Mouse (Mus musculus) heart, adult 2 months (tissue): ENCODE results near the gene Lca5l. TPM values are rescaled to one million over a fixed set of nuclear protein-coding genes. Genes with fewer than 3 reads are reported as not detected.

Source experiments
- DNase-seq, 2 experiments: peaks; one replicate each; pipeline ENCODE4 v3.0.0; 2021
- H3K27ac ChIP-seq: fragments of 200-600 bp; 2 replicates; pipeline ENCODE4 v1.8.1; 2022
- H3K27me3 ChIP-seq: fragments of 200-500 bp; 2 replicates; pipeline ENCODE4 v1.6.1; 2012; ENCODE audit warnings: mild to moderate bottlenecking, low read length, inconsistent platforms, mixed read lengths; ENCODE audit not compliant: control insufficient read depth, insufficient read depth
- H3K36me3 ChIP-seq: fragments of 200-500 bp; 2 replicates; pipeline ENCODE4 v1.6.1; 2012; ENCODE audit warnings: low read length, inconsistent platforms; ENCODE audit not compliant: control insufficient read depth, insufficient read depth
- H3K4me1 ChIP-seq: fragments of 200-500 bp; 2 replicates; pipeline ENCODE4 v1.6.1; 2011; ENCODE audit warnings: low read length; ENCODE audit not compliant: control insufficient read depth, insufficient read depth
- H3K4me3 ChIP-seq: fragments of 200-600 bp; 2 replicates; pipeline ENCODE4 v1.8.1; 2022
- H3K79me2 ChIP-seq: fragments of 200-500 bp; replicated peaks from 2 replicates; pipeline ENCODE4 v1.6.1; 2012; ENCODE audit warnings: mild to moderate bottlenecking, inconsistent platforms, low read length, moderate library complexity, mixed read lengths; ENCODE audit not compliant: control insufficient read depth, insufficient read depth
- H3K9ac ChIP-seq: fragments of 200-500 bp; 2 replicates; pipeline ENCODE4 v1.6.1; 2012; ENCODE audit warnings: low read depth, mild to moderate bottlenecking, control low read depth, inconsistent platforms, low read length, mixed read lengths
- CTCF ChIP-seq: fragments of 200-600 bp; IDR thresholded peaks from 2 replicates; pipeline ENCODE4 v1.8.1; 2022; ENCODE audit warnings: antibody characterized with exemption, mild to moderate bottlenecking, moderate library complexity
- EP300 ChIP-seq: fragments of 200-500 bp; IDR thresholded peaks from 2 replicates; pipeline ENCODE4 v1.6.1; 2011; ENCODE audit warnings: low read depth, low read length, control low read depth; ENCODE audit not compliant: insufficient read depth
- POLR2A ChIP-seq: fragments of 200-500 bp; IDR thresholded peaks from 2 replicates; pipeline ENCODE4 v1.6.1; 2011; ENCODE audit warnings: mild to moderate bottlenecking, low read depth, low read length, control low read depth; ENCODE audit not compliant: insufficient read depth
- WGBS: fragments of 180-500 bp; shearing (Covaris S2); methylation state at CpG from one replicate; pipeline ENCODE4 v1.1.7; 2018; 5-methylcytosine and 5-hydroxymethylcytosine counted together
- intact Hi-C: fragments of 180-260 bp; cut with DNase I; formaldehyde crosslinking; loops from one replicate; pipeline ENCODE4 v1.15.1; 2025
- polyA plus RNA-seq: library from polyadenylated mRNA; depleted of rRNA; stranded (reverse); fragments of >200 nt; gene quantifications from 2 replicates; pipeline ENCODE4 v1.2.3, GENCODE M21; 2012
- total RNA-seq, 2 experiments: library from RNA; stranded (reverse); gene quantifications; 2 replicates each; pipeline ENCODE4 v1.2.3; 2021

The Lca5l gene
- total and polyA plus RNA-seq, 3 experiments, result 0.34 to 0.39 (median 0.37) TPM

GRCm38 (mm10) chr16:96187619-96188018 is 4.5 kb downstream of the Lca5l start:
- Histone ChIP-seq H3K79me2 (no peaks in the 10 kb centered on the region), H3K27ac (no peak overlapping the region), H3K27me3 (no peaks in the 10 kb centered on the region), H3K4me3 (no peak overlapping the region), H3K4me1 (no peaks in the 10 kb centered on the region), H3K36me3 (no peaks in the 10 kb centered on the region), H3K9ac (no peak overlapping the region)
- no peak for DNase-seq
- intact Hi-C loops, result no loop called here
- no peak for TF ChIP-seq POLR2A
- TF ChIP-seq EP300, result no peak
- 85% methylated on average over 5 of the region's 5 CpGs for WGBS

GRCm38 (mm10) chr16:96179156-96179555 is 12.9 kb downstream of the Lca5l start:
- Histone ChIP-seq H3K4me1 (no peaks in the 10 kb centered on the region), H3K27ac (no peak overlapping the region), H3K9ac (no peak overlapping the region), H3K27me3 (no peaks in the 10 kb centered on the region), H3K4me3 (no peak overlapping the region), H3K79me2 (no peaks in the 10 kb centered on the region), H3K36me3 (no peaks in the 10 kb centered on the region)
- intact Hi-C loops, result no loop called here
- no peak for DNase-seq
- TF ChIP-seq EP300 (no peak), CTCF (no peak), POLR2A (no peak)

- no peak for TF ChIP-seq CTCF
- Histone ChIP-seq H3K4me1 (no peaks in the 10 kb centered on the region), H3K9ac (no peak overlapping the region), H3K4me3 (no peak overlapping the region), H3K27ac (no peak overlapping the region), H3K79me2 (no peaks in the 10 kb centered on the region), H3K36me3 (no peaks in the 10 kb centered on the region), H3K27me3 (no peaks in the 10 kb centered on the region)
- 51% methylated on average over 2 of the region's 2 CpGs for WGBS
- DNase-seq, result no peak
- intact Hi-C loops, result no loop called here
Measured at GRCm38 (mm10) chr16:96175399-96175798, 16.7 kb downstream of the Lca5l start.

GRCm38 (mm10) chr16:96173648-96174047 is 18.4 kb downstream of the Lca5l start:
- WGBS, result 65% methylated on average over 8 of the region's 8 CpGs
- TF ChIP-seq POLR2A, result no peak
- TF ChIP-seq CTCF, result no peak
- TF ChIP-seq EP300, result no peak
- Histone ChIP-seq H3K27ac (no peak overlapping the region), H3K9ac (no peak overlapping the region), H3K4me1 (no peaks in the 10 kb centered on the region), H3K36me3 (no peaks in the 10 kb centered on the region), H3K27me3 (no peaks in the 10 kb centered on the region), H3K79me2 (no peaks in the 10 kb centered on the region), H3K4me3 (no peak overlapping the region)
- intact Hi-C loops, result no loop called here
- no peak for DNase-seq

GRCm38 (mm10) chr16:96168837-96169236 is 23.2 kb downstream of the Lca5l start:
- Histone ChIP-seq H3K27me3 (no peaks in the 10 kb centered on the region), H3K9ac (no peak overlapping the region), H3K79me2 (no peaks in the 10 kb centered on the region), H3K27ac (no peak overlapping the region), H3K4me3 (no peak overlapping the region), H3K4me1 (no peaks in the 10 kb centered on the region), H3K36me3 (no peaks in the 10 kb centered on the region)
- intact Hi-C loops, result no loop called here
- no peak for DNase-seq
- 90% methylated on average over 4 of the region's 4 CpGs for WGBS
- TF ChIP-seq EP300, result no peak
- TF ChIP-seq CTCF, result no peak
- no peak for TF ChIP-seq POLR2A

- TF ChIP-seq POLR2A (no peak), EP300 (no peak), CTCF (no peak)
- no peaks in the 10 kb centered on the region for H3K79me2 ChIP-seq
- H3K9ac ChIP-seq, result no peak overlapping the region
- H3K27me3 ChIP-seq, result no peaks in the 10 kb centered on the region
- WGBS, result 62% methylated on average over 4 of the region's 4 CpGs
- intact Hi-C loops, result no loop called here
- DNase-seq, result no peak
- no peaks in the 10 kb centered on the region for H3K4me1 ChIP-seq
- H3K27ac ChIP-seq, result no peak overlapping the region
- no peak overlapping the region for H3K4me3 ChIP-seq
- no peaks in the 10 kb centered on the region for H3K36me3 ChIP-seq
Measured at GRCm38 (mm10) chr16:96165723-96166264, 26.3 kb downstream of the Lca5l start.
